Mouse (Mus musculus) adrenal gland, adult 2 months (tissue): Measurements from ENCODE around the gene Ebp. TPM values are rescaled to one million over a fixed set of nuclear protein-coding genes. Genes with fewer than 3 reads are reported as not detected.

Source experiments
- DNase-seq: peaks from one replicate; pipeline ENCODE4 v3.0.0; 2021
- long read RNA-seq: library from polyadenylated mRNA; stranded (forward); transcript quantifications from one replicate; pipeline ENCODE4 v2.0.0, GENCODE M21; 2021
- polyA plus RNA-seq: library from polyadenylated mRNA; depleted of rRNA; stranded (reverse); fragments of >200 nt; gene quantifications from 2 replicates; pipeline ENCODE4 v1.2.3, GENCODE M21; 2012; rRNA removed
- total RNA-seq, 2 experiments: library from RNA; stranded (reverse); gene quantifications; 2 replicates each; pipeline ENCODE4 v1.2.3; 2021

Ebp gene
- total RNA-seq (100 to 1,000 TPM in 1 of 2 experiments, 10 to 100 TPM in 1; 55.1 to 112 TPM), polyA plus RNA-seq (170 and 218 TPM in 2 replicates)
- long read RNA-seq, transcript Ebp-201 (5 exons, 1,743 nt): major isoform, 32 of 34 reads
- long read RNA-seq, partial matches to known transcripts: 1 of 34 reads
- long read RNA-seq, other reads (novel, unspliced or antisense): 1 of 34 reads

GRCm38 (mm10) chrX:8193419-8193723, at the start of gene Ebp:
TSS of gene Ebp (minus strand) at chrX:8193512.
- DNase-seq: peak; percentile 36

- DNase-seq: no peak
These were observed 45.6 kb upstream of the Ebp start for GRCm38 (mm10) chrX:8238804-8239395.

GRCm38 (mm10) chrX:8236704-8237103, 43.4 kb upstream of the Ebp start:
- no peak for DNase-seq

DNA sequence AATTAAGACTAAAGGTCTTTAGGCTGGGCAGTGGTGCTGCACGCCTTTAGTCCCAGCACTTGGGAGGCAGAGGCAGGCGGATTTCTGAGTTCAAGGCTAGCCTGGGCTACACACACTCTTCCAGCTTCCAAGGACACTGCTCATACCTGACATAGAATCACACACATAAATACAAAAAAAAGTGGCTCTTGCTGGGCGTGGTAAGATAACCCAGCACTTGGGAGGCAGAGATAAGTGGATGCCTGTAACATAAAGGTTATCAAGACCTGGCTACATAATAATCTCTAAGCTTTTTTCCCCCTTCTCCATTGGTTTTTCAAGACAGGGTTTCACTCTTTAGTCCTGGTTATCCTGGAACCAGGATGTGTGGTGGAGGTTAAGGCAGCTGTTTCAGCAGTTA, 40.3 kb upstream of the Ebp start:
- DNase-seq: no peak

DNA sequence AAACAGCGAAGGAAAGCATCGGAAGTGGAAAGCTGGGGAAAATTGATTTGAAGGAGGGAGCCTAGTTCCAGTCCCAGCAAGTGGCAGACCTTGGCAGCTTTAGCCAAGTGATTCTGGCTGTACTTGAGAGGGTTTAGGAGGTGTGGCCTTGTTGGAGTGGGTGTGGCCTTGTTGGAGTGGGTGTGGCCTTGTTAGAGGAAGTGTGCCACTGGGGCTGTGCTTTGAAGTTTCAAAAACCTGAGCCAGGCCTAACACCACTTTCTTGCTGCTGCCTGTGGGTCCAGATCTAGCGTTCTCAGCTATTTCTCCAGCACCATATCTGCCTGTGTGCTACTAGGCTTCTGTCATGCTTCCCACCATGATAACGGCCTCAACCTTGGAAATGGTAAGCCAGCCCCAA, 37.0 kb upstream of the Ebp start:
- DNase-seq: no peak

DNA sequence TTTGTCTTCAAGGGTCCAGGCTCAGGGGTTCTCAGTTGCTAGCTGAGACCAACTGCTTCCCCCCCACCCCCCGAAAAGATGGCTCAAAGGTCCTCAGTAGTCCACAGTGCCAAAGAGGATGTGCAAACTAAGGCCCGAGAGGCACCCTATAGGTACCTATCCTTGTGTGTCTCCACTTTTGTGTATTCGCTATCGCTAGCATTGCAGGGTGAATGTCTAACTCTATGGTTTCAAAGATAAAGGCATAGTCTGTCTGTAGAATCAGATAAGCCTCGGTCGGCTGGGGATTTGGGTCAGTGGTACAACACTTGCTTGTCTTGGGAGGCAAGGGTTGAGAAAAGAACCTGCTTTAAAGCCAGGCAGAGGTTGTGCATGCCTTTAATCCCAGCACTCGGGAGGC, 30.2 kb upstream of the Ebp start:
- DNase-seq: no peak

DNA sequence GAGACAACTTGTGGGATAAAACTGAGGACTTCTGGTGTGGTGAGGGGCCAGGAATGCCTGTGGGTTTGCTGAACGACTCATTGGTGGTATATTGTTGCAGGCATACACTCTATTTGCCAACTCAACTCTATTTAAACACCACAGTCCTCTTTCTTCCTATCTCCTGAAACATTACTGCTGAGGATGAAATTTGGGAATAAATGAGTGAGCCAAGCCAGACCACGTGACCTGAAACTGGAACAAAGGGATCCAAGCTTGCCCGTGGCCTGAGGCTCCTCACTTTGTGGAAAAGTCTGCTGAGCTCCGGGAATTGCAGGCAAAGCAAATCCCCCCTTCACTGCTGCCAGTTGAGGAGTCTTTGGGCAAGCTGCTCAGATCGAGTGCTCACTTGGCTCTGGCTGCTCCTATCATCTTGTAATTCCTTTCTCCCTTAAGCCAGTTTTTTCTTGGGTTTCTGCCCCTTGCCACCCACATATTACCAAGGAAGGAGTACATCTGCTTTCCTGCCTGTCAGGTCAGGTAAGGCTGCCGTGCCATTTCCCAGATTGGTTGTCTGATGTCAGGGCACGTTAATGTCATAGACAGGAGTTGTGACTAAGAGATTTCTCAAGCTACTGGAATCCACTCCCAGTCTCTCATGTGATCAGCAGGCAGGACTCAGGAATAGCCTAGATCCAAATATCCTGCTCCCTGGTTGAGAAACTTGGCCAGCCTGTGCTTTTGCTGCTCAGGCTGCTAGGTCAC, 29.5 kb upstream of the Ebp start:
- peak; percentile 10 for DNase-seq

DNA sequence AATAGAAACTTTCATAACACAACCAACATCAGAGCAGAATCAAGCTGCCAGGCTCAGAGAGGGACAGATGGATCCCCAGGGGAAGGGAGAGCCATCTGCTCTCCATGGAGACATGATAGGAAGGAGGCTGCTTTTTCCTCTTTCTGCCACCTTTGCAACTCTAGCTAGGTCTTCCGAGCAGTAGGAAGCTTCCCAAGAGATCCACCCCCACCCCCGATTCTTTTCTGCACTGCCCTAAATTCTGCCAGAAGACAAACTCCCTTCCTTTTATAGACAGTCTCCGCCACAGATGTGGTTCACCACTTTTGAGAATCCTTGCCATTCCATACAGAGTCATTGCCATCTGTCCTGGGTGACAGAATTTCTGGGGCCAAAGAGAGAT, 29.0 kb upstream of the Ebp start:
- no peak for DNase-seq

GRCm38 (mm10) chrX:8219651-8220050, 26.3 kb upstream of the Ebp start:
- DNase-seq: no peak

GRCm38 (mm10) chrX:8218114-8218513, 24.8 kb upstream of the Ebp start:
- no peak for DNase-seq

GRCm38 (mm10) chrX:8217383-8217782, 24.1 kb upstream of the Ebp start:
- DNase-seq: no peak

DNA sequence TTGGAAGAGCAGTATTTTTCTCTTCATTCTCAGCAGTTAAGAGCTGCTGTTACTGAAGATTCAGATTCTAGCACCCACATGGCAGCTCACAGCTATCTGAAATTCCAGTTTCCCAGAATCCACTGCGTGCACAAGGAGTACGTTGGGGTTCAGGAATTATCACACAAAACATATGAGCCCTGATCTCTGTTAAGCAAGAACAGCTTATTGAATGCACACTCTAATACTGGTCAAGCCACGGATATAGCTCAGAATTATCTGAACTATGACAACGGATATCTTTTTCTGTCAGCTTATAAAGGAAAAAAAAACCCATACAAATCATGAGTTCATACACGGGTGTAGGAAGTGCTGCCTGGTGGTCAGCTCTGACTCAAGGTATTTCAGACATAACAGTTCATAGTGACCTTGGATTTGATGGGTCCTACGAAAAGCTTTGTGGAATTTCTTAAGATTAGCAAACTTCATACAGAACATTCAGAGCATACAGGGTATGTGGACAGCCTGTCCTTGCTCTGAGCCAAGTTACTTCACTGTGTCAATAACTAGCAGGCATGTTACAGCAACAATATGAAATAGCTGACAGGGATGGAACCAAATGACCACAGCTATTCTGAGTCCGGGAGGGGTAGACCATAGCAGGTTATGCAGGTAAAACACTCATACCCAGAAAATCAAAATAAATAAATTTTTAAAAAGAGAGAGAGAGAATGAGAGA, 18.3 kb upstream of the Ebp start:
- no peak for DNase-seq

DNA sequence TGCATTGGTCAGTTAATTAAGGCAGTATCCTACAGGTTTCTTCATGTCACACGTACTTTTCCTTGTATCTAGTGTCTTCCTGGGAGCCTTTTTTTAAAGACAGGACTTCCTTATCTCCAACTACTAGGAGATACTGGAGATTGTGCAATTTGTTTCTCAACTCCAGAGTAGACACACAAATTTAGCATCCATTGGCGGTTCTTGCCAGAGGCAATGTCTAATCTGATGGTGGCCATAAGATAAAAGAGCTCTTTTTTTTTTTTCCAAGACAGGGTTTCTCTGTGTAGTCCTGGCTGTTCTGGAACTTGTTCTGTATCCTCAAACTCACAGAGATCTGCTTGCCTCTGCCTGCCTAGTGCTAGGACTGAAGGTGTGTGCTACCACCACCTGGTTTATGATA, 16.4 kb upstream of the Ebp start:
- DNase-seq: no peak

DNA sequence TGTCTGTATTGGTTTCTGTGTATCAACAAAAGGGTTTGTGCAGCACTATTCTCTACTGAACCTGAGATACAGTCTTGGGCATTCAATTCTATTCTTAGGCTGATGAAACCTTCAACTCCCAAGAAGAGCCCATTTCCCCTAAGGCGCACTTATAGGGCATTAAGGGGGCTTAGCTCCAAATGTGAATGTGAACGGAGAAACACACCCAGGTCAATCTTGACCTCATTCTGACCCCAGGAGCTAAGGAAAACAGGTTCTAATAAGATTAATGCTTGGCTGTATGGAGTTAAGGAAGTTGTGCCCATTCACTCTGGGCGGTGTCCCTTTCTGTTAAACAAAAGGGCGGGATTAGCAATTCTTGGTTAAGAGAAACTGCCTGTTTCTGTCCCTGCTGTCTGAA, 13.9 kb upstream of the Ebp start:
- no peak for DNase-seq

DNA sequence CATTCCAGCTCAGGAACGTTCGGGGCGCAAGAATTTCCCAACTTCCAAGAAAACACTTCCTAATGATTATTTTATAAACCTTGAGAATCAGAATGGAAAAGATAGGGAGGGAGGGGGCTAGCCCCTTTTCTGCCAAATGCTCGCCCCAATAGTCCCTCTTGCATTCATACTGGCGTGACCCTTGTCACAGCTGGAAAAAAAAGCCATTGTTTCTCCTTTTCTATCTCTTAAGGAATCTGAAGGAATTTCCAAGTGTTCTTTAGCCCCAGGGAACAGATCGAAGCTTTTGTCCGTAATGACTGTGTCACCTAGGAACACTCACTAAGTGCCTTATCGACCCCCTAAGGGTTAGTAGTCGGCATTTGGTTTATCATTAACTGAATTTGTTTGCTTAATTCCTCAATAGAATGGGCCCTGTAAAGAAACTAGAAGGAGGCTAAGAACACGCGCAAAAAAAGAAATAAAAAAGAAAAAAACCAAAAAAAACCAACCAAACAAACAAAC, 13.4 kb upstream of the Ebp start:
- DNase-seq: no peak

GRCm38 (mm10) chrX:8206015-8206693, 12.8 kb upstream of the Ebp start, which contains the start of gene Porcn:
TSS of gene Porcn (minus strand) at chrX:8206525.
- peak; percentile 93 for DNase-seq

DNA sequence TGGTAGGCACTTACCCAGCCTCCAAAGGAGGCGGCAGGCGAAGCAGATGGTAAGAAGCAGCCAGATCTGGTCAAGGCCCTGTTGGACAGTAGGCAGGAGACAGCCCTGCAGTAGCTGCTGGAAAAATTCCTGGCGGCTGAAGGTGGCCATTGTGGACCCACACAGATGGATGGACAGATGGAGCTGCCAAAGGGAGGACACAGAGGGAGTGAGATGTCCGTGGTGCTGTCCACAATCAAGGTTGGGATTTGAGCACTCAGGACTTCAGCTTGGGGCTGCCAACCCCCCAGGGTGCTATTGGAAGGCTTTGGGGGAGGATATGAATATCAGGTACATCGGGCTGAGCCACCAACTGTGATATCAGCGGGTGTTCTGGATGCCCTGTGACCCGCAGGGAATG, 12.2 kb upstream of the Ebp start:
- DNase-seq: no peak

DNA sequence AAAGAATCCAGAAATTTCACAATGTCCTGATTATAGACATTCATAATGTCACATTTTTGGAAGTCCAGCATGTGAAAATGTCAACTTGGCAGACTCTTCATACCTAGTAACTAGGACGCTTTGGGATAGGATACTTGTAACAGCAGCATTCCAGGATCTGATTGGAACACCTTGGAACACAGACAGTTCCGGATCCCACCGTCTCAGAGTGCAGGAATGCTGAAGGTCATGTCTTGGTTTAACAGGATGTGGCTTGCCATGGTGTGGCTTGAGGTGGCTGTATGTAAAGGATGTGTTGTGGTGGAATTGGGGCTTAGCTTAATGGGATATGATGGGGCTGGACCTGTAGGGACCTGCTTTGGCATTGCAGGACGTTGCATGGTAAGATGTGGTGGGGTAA, 11.8 kb upstream of the Ebp start:
- DNase-seq: no peak

DNA sequence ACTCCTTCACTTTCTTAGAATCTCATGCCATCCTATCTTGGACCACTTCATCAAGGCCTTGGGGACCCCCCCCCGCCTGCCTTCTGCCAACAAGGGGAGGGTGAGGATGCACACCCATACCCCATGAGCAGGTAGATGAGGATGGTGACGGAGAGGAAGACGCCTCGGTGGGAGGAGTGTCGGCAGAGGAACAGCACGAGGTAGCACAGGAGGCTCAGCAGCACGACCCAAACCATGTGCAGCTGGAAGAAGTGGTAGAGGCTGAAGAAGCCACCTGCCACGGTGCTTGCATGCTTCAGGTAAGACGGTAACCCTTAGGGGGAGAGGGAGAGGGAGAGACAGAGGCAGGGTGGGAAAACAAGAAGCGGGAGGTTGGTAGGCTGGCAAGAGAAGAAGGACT, 10.8 kb upstream of the Ebp start:
- DNase-seq: no peak

GRCm38 (mm10) chrX:8203105-8203504, 9.8 kb upstream of the Ebp start:
- DNase-seq: no peak

DNA sequence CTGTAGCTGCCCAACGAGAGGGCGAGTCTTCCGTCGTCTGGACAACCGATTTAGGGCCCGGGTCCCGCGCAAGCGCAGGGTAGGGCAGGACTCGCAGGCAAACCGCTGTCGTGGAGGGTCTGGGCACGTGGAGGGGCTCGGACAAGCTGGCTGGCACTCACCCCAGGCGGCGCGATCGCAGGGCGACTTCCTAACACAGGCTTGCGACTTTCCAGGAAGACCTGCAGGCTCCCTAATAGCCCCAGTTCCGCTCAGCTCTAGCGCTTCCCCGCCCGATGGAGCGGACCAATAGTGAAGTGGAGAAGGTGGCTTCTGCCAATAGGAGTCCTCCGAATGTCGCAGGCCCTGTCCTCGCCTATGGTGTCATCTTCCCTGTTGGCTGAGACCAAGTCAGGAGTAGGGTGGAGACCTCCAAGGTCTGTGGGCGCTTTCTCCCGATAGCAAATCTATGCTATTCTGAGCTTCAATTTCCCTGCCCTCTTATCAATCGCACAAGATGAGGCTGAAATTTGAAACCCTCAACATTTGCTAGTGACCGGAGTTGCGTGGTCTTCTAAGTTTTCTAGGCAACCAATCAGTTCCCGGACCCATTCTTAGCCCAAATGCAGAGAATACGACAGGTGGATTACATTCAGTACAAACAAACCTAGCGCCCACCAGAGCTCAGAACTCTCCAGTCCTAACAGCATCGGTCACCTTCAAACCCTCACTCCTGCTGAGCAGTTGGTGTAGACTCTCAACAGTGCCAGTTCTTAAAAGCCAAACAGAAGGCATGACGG, 483 bp downstream of the Ebp start:
- DNase-seq: peak; percentile 90
